In the genomic region with DNA sequence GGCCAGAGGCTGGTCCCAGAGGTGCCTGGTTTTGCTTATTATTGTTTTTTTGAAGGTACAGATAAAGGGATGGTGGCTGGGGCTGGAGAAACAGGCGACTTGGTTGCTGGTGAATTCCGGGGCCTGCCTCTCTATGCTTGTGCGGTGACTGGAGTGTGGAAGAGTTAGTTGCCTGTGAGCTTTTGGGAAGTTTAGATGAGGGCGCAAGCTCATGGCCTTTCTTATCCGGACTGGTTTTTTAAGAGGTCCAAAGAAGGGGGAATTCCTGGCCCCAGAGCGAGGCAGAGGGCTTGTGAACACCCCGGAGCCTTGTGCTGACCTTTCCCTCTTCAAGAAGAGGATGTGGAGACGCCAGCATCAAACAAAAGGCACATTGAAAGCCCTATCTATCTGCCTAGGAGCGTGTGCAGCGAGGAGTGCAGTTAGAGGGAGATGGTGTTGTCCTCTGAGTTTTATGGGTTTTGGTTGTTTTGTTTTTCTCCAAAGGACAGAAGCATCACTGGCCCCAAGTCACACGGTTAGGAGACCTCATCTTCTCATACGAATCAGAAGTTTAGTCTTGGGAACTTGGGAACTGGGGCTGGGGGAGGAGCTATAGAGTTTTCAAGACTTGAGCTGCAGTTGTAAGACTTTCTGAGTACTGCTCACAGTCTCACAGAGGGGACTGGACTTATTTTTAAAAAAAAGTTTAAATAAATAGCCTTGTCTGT, we compare ENCODE assay signal across 7 mouse cellular contexts. TPM values are rescaled to one million over a fixed set of nuclear protein-coding genes. Genes with fewer than 3 reads are reported as not detected.
DNase-seq lines count a peak whose midpoint lies in the region; ATAC-seq lines count a peak whose summit lies in the region.

No protein-coding gene starts in this region.

- ATAC-seq in kidney, embryonic 15.5 days (replicated peaks; ENCODE audit: low FRiP score): no peak
- ATAC-seq in neural tube, embryonic 13.5 days (ENCODE audit: low read depth): no peak

- peak overlapping the region; percentile 99 for H3K9ac ChIP-seq in kidney, embryonic 15.5 days
- H3K9ac ChIP-seq in neural tube, embryonic 13.5 days: peak overlapping the region; percentile 100

- peak; percentile 32 for DNase-seq in retina, postnatal 1 day
- DNase-seq in retina, embryonic 14.5 days (ENCODE audit: low spot score): no peak
- DNase-seq in forebrain, embryonic 10.5 days (ENCODE audit: extremely low spot score, low spot score): peak; percentile 34
- no peak for DNase-seq in adrenal gland, postnatal 36 days
- DNase-seq in right cerebral cortex, adult 18-20 months: no peak

- H3K36me3 ChIP-seq in forebrain, embryonic 10.5 days (replicated peaks): no peaks in the 10 kb centered on the region
- no peaks in the 10 kb centered on the region for H3K36me3 ChIP-seq in kidney, embryonic 15.5 days
- no peaks in the 10 kb centered on the region for H3K36me3 ChIP-seq in neural tube, embryonic 13.5 days

- peaks cover 84% of the 10 kb centered on the region for H3K4me1 ChIP-seq in forebrain, embryonic 10.5 days
- H3K4me1 ChIP-seq in kidney, embryonic 15.5 days: peaks cover 73% of the 10 kb centered on the region
- peaks cover 74% of the 10 kb centered on the region for H3K4me1 ChIP-seq in neural tube, embryonic 13.5 days (replicated peaks)

- H3K4me3 ChIP-seq in forebrain, embryonic 10.5 days: peak overlapping the region; percentile 98
- H3K4me3 ChIP-seq in kidney, embryonic 15.5 days (replicated peaks): peak overlapping the region; percentile 99
- peak overlapping the region; percentile 100 for H3K4me3 ChIP-seq in neural tube, embryonic 13.5 days

- H3K4me2 ChIP-seq in kidney, embryonic 15.5 days: peak overlapping the region; percentile 89
- peak overlapping the region; percentile 99 for H3K4me2 ChIP-seq in neural tube, embryonic 13.5 days

- H3K27me3 ChIP-seq in forebrain, embryonic 10.5 days (ENCODE audit: poor library complexity, severe bottlenecking): no peaks in the 10 kb centered on the region
- no peaks in the 10 kb centered on the region for H3K27me3 ChIP-seq in kidney, embryonic 15.5 days
- H3K27me3 ChIP-seq in neural tube, embryonic 13.5 days: no peaks in the 10 kb centered on the region

- 2% methylated on average over 12 of the region's 12 CpGs for WGBS in forebrain, embryonic 10.5 days
- WGBS in kidney, embryonic 15.5 days: 4% methylated on average over 12 of the region's 12 CpGs
- 2% methylated on average over 12 of the region's 12 CpGs for WGBS in neural tube, embryonic 13.5 days

- no peaks in the 10 kb centered on the region for H3K9me3 ChIP-seq in forebrain, embryonic 10.5 days
- no peaks in the 10 kb centered on the region for H3K9me3 ChIP-seq in kidney, embryonic 15.5 days (replicated peaks)
- no peaks in the 10 kb centered on the region for H3K9me3 ChIP-seq in neural tube, embryonic 13.5 days

- peak overlapping the region; percentile 98 for H3K27ac ChIP-seq in forebrain, embryonic 10.5 days
- peak overlapping the region; percentile 100 for H3K27ac ChIP-seq in kidney, embryonic 15.5 days
- H3K27ac ChIP-seq in neural tube, embryonic 13.5 days (replicated peaks): peak overlapping the region; percentile 100

RNA-seq across cellular contexts. Expression of a gene that starts 2.8 kb away (rescaled TPM):
- polyA plus RNA-seq in forebrain, embryonic 10.5 days (2016; fragmentation: Nextera tagmentation; extraction: Ambion mirVana): 38.8 and 42.5 TPM in 2 replicates
- polyA plus RNA-seq in kidney, embryonic 15.5 days (2015; fragmentation: Nextera tagmentation; extraction: Ambion mirVana): 41.8 and 47.3 TPM in 2 replicates
- polyA plus RNA-seq in neural tube, embryonic 13.5 days (2015; fragmentation: Nextera tagmentation; extraction: Ambion mirVana): 57.2 and 66.2 TPM in 2 replicates
- total RNA-seq in adrenal gland, postnatal 36 days (2021): 100 to 1,000 TPM in 1 of 2 experiments, 10 to 100 TPM in 1; 98.2 to 143 TPM

Comparison
In these comparisons a context has a peak if more than half of its experiments do, and no peak if none do; other contexts are left out.
1. DNase-seq: peak in retina, postnatal 1 day (single experiment) and forebrain, embryonic 10.5 days (single experiment); none in retina, embryonic 14.5 days (single experiment), adrenal gland, postnatal 36 days (0 of 2) and right cerebral cortex, adult 18-20 months (single experiment).
2. Peak in every context shown above with its lines, with median percentiles within 50 percentile points of each other: H3K27ac ChIP-seq and H3K4me3 ChIP-seq.